Mouse (Mus musculus): ENCODE measurements around the gene Fam83g. TPM values are rescaled to one million over a fixed set of nuclear protein-coding genes. Genes with fewer than 3 reads are reported as not detected.

Gene Fam83g
- total and polyA plus RNA-seq, 3 experiments, result 19.1 to 63.7 (median 19.2) TPM

DNA sequence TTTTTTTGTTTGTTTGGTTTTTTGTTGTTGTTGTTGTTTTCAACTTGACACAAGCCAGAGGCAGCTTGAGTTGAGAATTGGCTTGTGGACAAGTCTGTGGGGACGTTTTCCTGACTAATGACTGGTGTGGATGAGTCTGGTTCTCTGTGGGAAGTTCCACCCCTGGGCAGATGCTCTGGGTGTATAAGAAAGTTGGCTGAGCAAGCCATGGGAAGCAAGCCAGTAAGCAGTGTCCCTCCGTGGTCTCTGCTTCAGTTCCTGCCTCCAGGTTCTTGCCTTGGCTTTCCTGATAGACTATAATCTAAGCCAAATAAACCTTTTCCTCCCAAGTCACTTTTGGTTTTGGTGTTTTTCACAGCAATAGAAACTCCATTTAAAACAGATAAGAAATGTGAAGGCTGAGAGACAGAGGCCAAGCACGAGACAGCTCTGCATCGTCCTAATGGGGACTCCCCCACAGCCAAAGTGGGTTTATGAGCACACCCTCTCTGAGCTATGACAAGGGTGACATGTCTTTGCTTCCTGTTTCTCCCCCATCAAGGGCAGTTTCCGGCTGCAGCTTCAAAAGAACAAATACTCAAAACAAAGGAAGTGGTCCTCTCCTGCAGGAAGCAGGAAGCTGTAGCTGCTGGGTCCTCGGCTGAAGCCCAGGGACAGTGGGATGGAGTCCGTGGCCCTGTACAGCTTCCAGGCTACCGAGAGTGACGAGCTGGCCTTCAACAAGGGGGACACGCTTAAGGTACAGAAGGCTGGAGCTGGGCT is 31.0 kb upstream of the Fam83g start, which contains the start of gene Grap (continued):
- TF ChIP-seq ZC3H11A (IDR thresholded peaks at IDR 0.05; ENCODE audit: low read depth, low read length) (no peak), USF2 (conservative IDR thresholded peaks at IDR 0.05; ENCODE audit: low read depth, low read length) (no peak), MEF2A (IDR thresholded peaks at IDR 0.05; ENCODE audit: borderline replicate concordance, low read depth, low read length) (peak; percentile 96), TCF12 (IDR thresholded peaks at IDR 0.05; ENCODE audit: low read depth, low read length) (peak; percentile 92), ZMIZ1 (IDR thresholded peaks at IDR 0.05; ENCODE audit: low read depth, low read length) (peak; percentile 64; the same call in 1 of the 2 replicates), MAX (IDR thresholded peaks at IDR 0.05; ENCODE audit: low read length) (peak; percentile 91), IRF4 (IDR thresholded peaks at IDR 0.05; ENCODE audit: low read depth, low read length) (peak; percentile 71), JUND (conservative IDR thresholded peaks at IDR 0.05; ENCODE audit: low read depth, low read length) (peak; percentile 57), UBTF (IDR thresholded peaks at IDR 0.05; ENCODE audit: low read depth, low read length) (peak; percentile 58; the same call in 1 of the 2 replicates)

DNA sequence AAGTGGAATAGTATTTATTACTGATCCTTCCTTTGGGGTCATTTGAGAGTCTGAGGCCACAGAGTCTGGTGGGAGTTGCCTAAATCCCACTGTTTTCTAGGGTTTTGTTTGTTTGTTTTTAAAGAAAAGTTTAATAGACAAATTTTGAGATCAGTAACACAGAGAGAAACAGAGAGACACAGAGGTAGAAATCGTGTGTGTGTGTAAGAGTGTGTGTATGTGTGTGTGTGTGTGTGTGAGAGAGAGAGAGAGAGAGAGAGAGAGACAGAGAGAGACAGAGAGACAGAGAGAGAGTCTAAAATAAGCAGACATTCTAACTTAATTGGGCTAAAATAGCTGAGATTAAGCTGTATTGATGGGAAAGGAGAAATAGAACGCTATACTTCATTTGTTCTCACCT is 30.3 kb upstream of the Fam83g start:
- Histone ChIP-seq H3K4me3 (replicated peaks in 1 of 3; ENCODE audit: low read depth in 2 of 3, low read length in 2 of 3, poor library complexity in 1 of 3) (peak overlapping the region; percentile 65 to 99 (median 81)), H3K9ac (ENCODE audit: insufficient read depth, low read depth) (peak overlapping the region; percentile 100), H3K27ac (ENCODE audit: insufficient read depth, low read depth) (peak overlapping the region; percentile 93), H3K27me3 (replicated peaks) (no peaks in the 10 kb centered on the region), H3K36me3 (replicated peaks in 1 of 2; ENCODE audit: control insufficient read depth in 1 of 2, insufficient read depth in 1 of 2, low read length in 1 of 2) (peaks cover 34 to 46% of the 10 kb centered on the region in 2 experiments), H3K4me2 (ENCODE audit: insufficient read depth, low read depth, poor library complexity, severe bottlenecking) (peak overlapping the region; percentile 85), H3K9me3 (replicated peaks; ENCODE audit: low read length) (no peaks in the 10 kb centered on the region), H3K79me2 (replicated peaks; ENCODE audit: control insufficient read depth, extremely low read depth, insufficient read depth, poor library complexity, severe bottlenecking) (peaks cover 65% of the 10 kb centered on the region), H3K4me1 (ENCODE audit: control insufficient read depth in 1 of 2, insufficient read depth in 2 of 2) (peaks cover 20 to 46% of the 10 kb centered on the region in 2 experiments)
- in situ Hi-C loops (cut with MboI; ENCODE audit: low pct_ligation_motif_present, low pct_unique_long_range_greater_than_20kb, low sequenced_read_pairs), result no loop called here
- DNase-seq (ENCODE audit: extremely low read depth), result no peak
- dilution Hi-C loops (cut with MboI; ENCODE audit: extremely low pct_ligation_motif_present, extremely low pct_unique_long_range_greater_than_20kb, low sequenced_read_pairs), result no loop called here
- 0 out of 2 replicates have a peak, but pooled peaks have one; percentile 53 for TF ChIP-seq MYC (IDR thresholded peaks at IDR 0.05; ENCODE audit: low read depth, low read length)
- TF ChIP-seq USF1 (IDR thresholded peaks at IDR 0.05; ENCODE audit: low read depth, low read length), result no peak
- TF ChIP-seq ZC3H11A (IDR thresholded peaks at IDR 0.05; ENCODE audit: low read depth, low read length), result no peak
- 0 out of 2 replicates have a peak, but pooled peaks have one; percentile 26 for TF ChIP-seq MAX (IDR thresholded peaks at IDR 0.05; ENCODE audit: low read length)
- peak; percentile 30; the same call in 1 of the 2 replicates for TF ChIP-seq ZMIZ1 (IDR thresholded peaks at IDR 0.05; ENCODE audit: low read depth, low read length)
- 0 out of 2 replicates have a peak, but pooled peaks have one; percentile 48 for TF ChIP-seq KAT2A (IDR thresholded peaks at IDR 0.05; ENCODE audit: insufficient replicate concordance, low read length)
- peak; percentile 28; the same call in 1 of the 2 replicates for TF ChIP-seq MXI1 (IDR thresholded peaks at IDR 0.05; ENCODE audit: low read depth, low read length)
- no peak for TF ChIP-seq CHD2 (IDR thresholded peaks at IDR 0.05; ENCODE audit: low read length)
- peak; percentile 98 for TF ChIP-seq CHD1 (IDR thresholded peaks at IDR 0.05; ENCODE audit: low read depth, low read length)
- TF ChIP-seq EP300 (IDR thresholded peaks at IDR 0.05; ENCODE audit: low read length), result no peak
- no peak for TF ChIP-seq IRF4 (IDR thresholded peaks at IDR 0.05; ENCODE audit: low read depth, low read length)
- no peak for TF ChIP-seq SMC3 (IDR thresholded peaks at IDR 0.05; ENCODE audit: low read depth, low read length)
- TF ChIP-seq TBP (conservative IDR thresholded peaks at IDR 0.05; ENCODE audit: low read depth, low read length), result peak; percentile 28; the same call in 1 of the 2 replicates

Measured in CH12.LX (cell line).